Mouse (Mus musculus): ENCODE measurements at regions not wholly inside any gene's neighbourhood (a gene's known extent, or its start where the extent isn't known, plus 50 kb on each side); places are given as distances from the start of the nearest gene placed in this dataset.

DNA sequence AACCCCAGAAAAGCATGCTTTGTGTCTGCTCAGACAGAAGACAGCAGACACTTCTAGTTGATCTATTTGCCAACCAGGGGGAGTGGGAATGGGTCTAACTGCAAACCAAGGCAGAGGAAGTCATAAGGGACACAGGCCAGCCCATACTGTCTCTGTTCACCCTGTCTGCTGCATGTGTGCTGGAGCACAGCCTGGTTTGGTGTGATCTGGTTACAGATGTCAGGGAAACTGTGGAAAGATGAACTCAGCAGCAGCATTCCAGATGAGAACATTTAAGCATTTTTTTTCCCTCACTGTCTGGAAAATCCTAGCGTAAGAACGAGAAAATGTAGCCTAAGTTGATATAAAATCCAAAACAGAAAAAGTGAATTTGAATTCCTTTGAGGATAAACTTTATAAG is 336.2 kb downstream of the Ptprc start:
- no peak for TF ChIP-seq EP300 (IDR thresholded peaks at IDR 0.05; ENCODE audit: low read depth in 1 of 2, low read length in 2 of 2)
- no peak for TF ChIP-seq CTCF (IDR thresholded peaks at IDR 0.05 in 2 of 3, conservative IDR thresholded peaks at IDR 0.05 in 1 of 3; ENCODE audit: control insufficient read depth in 1 of 3, insufficient read depth in 1 of 3, low read depth in 2 of 3, low read length in 3 of 3, poor library complexity in 1 of 3, severe bottlenecking in 1 of 3)
- TF ChIP-seq BHLHE40 (IDR thresholded peaks at IDR 0.05; ENCODE audit: borderline replicate concordance, low read depth, low read length): no peak
- no peak for TF ChIP-seq ZC3H11A (IDR thresholded peaks at IDR 0.05; ENCODE audit: low read depth, low read length)
- TF ChIP-seq POLR2A (IDR thresholded peaks at IDR 0.05; ENCODE audit: control insufficient read depth in 1 of 2, insufficient read depth in 1 of 2, low read depth in 1 of 2, low read length in 2 of 2, poor library complexity in 1 of 2): no peak
- TF ChIP-seq MAX (IDR thresholded peaks at IDR 0.05; ENCODE audit: low read length): no peak
- no peak for TF ChIP-seq GATA1 (IDR thresholded peaks at IDR 0.05; ENCODE audit: low read depth, low read length)
- TF ChIP-seq TAL1 (IDR thresholded peaks at IDR 0.05; ENCODE audit: low read length): no peak
- no peak for TF ChIP-seq CHD2 (IDR thresholded peaks at IDR 0.05; ENCODE audit: low read length)
- no peak for TF ChIP-seq NELFE (IDR thresholded peaks at IDR 0.05; ENCODE audit: low read depth, low read length)
- TF ChIP-seq MEF2A (IDR thresholded peaks at IDR 0.05; ENCODE audit: extremely low read depth, insufficient replicate concordance, low read depth, low read length, poor library complexity, severe bottlenecking): no peak
- no peak for TF ChIP-seq RAD21 (IDR thresholded peaks at IDR 0.05; ENCODE audit: low read depth, low read length)
- no peak for TF ChIP-seq POLR2AphosphoS2 (IDR thresholded peaks at IDR 0.05; ENCODE audit: low read length)

Measured in MEL (cell line).